ENCODE assay signal across 10 mouse cellular contexts in genomic region chr10:50137783-50138182, GRCm38 (mm10).
A peak's percentile ranks its signal among the peaks of the same experiment; 100 is the strongest.
DNase-seq lines count a peak whose midpoint lies in the region; ATAC-seq lines count a peak whose summit lies in the region.
"Had no signal": no experiment of that assay in that cellular context is flagged by ENCODE, and none has a peak within 500 bp of the region (broad histone marks: within the 10 kb centered on the region; RNA-seq: fewer than 3 reads in every experiment).

No protein-coding gene starts in this region.

- WGBS in hindbrain, embryonic 12.5 days: 72% methylated on average over 7 of the region's 7 CpGs
- WGBS in hindbrain, embryonic 13.5 days: 74% methylated on average over 7 of the region's 7 CpGs
- 63% methylated on average over 7 of the region's 7 CpGs for WGBS in forebrain, embryonic 15.5 days

- no peak overlapping the region for H3K9ac ChIP-seq in hindbrain, embryonic 12.5 days
- H3K9ac ChIP-seq in hindbrain, embryonic 13.5 days: no peak overlapping the region
- H3K9ac ChIP-seq in forebrain, embryonic 15.5 days (replicated peaks): no peak overlapping the region

- ATAC-seq in hindbrain, embryonic 12.5 days (ENCODE audit: low FRiP score): 0 out of 2 replicates have a peak, but pooled peaks have one; percentile 35
- ATAC-seq in hindbrain, embryonic 13.5 days (ENCODE audit: low FRiP score): no peak
- peak; percentile 63; the same call in 1 of the 2 replicates for ATAC-seq in forebrain, embryonic 15.5 days (replicated peaks)
- ATAC-seq in megakaryocyte progenitor cell, adult 5-6 weeks (replicated peaks; ENCODE audit: poor library complexity): no peak
- ATAC-seq: intestine, postnatal 0 days had no signal

- no peak overlapping the region for H3K4me2 ChIP-seq in hindbrain, embryonic 12.5 days (replicated peaks)
- no peak overlapping the region for H3K4me2 ChIP-seq in hindbrain, embryonic 13.5 days
- H3K4me2 ChIP-seq in forebrain, embryonic 15.5 days (replicated peaks): no peak overlapping the region

- no peaks in the 10 kb centered on the region for H3K27me3 ChIP-seq in hindbrain, embryonic 12.5 days
- H3K27me3 ChIP-seq in hindbrain, embryonic 13.5 days: no peaks in the 10 kb centered on the region
- H3K27me3 ChIP-seq in forebrain, embryonic 15.5 days: no peaks in the 10 kb centered on the region

- no peaks in the 10 kb centered on the region for H3K9me3 ChIP-seq in hindbrain, embryonic 12.5 days (replicated peaks)
- H3K9me3 ChIP-seq in hindbrain, embryonic 13.5 days: no peaks in the 10 kb centered on the region
- H3K9me3 ChIP-seq in forebrain, embryonic 15.5 days: no peaks in the 10 kb centered on the region

- H3K4me3 ChIP-seq in hindbrain, embryonic 12.5 days: no peak overlapping the region
- H3K4me3 ChIP-seq in hindbrain, embryonic 13.5 days: no peak overlapping the region
- no peak overlapping the region for H3K4me3 ChIP-seq in forebrain, embryonic 15.5 days

- H3K4me1 ChIP-seq in hindbrain, embryonic 12.5 days: no peaks in the 10 kb centered on the region
- no peaks in the 10 kb centered on the region for H3K4me1 ChIP-seq in hindbrain, embryonic 13.5 days (replicated peaks)
- no peaks in the 10 kb centered on the region for H3K4me1 ChIP-seq in forebrain, embryonic 15.5 days

- no peak overlapping the region for H3K27ac ChIP-seq in hindbrain, embryonic 12.5 days
- H3K27ac ChIP-seq in hindbrain, embryonic 13.5 days: no peak overlapping the region
- no peak overlapping the region for H3K27ac ChIP-seq in forebrain, embryonic 15.5 days (replicated peaks)
- H3K27ac ChIP-seq: macrophage had no signal

- peak; percentile 3 for DNase-seq in lung, postnatal 10 days
- DNase-seq in lung, postnatal 14 days: no peak
- DNase-seq in cerebellum, adult 18-20 months: peak; percentile 97
- DNase-seq: thymus, postnatal 14 days had no signal

- H3K36me3 ChIP-seq in hindbrain, embryonic 12.5 days: no peaks in the 10 kb centered on the region
- H3K36me3 ChIP-seq in hindbrain, embryonic 13.5 days: no peaks in the 10 kb centered on the region
- H3K36me3 ChIP-seq in forebrain, embryonic 15.5 days: no peaks in the 10 kb centered on the region

Comparison
In these comparisons a context has a peak if more than half of its experiments do, and no peak if none do; other contexts are left out.
1. ATAC-seq: peak in hindbrain, embryonic 12.5 days (single experiment) and forebrain, embryonic 15.5 days (single experiment); none in hindbrain, embryonic 13.5 days (single experiment) and megakaryocyte progenitor cell, adult 5-6 weeks (single experiment).